Mouse (Mus musculus) gastrocnemius, postnatal 10 days (tissue): ENCODE data around the gene Napa. TPM values are rescaled to one million over a fixed set of nuclear protein-coding genes. Genes with fewer than 3 reads are reported as not detected.
A peak's percentile ranks its signal among the peaks of the same experiment; 100 is the strongest.

ENCODE experiments used
- DNase-seq: peaks from one replicate; pipeline ENCODE4 v3.0.0; 2021; ENCODE audit warnings: mixed read lengths
- total RNA-seq, 2 experiments: library from RNA; stranded (reverse); gene quantifications; 2 replicates each; pipeline ENCODE4 v1.2.3; 2021

Gene Napa
- total RNA-seq, 2 experiments from 2014 or later, result 123 to 145 TPM

DNA sequence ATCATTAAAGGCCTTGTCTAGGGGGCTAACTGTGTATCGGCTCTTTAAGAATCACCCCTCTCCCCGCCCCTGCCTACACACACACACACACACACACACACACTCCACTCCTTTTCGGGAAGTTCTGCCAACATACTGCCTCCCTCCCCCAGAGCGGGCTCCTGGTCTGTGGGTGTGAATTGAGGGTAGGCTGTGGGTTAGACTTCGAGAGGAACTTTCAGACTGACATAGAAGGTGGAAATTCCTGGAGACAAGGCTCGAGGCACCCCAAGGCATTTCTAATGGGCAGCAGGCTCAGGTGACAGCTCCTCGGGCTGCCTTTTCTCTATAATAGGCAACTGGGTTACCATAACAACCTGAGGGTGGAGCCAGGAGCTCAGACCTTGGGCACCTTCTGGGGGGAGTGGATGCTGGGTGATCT, 33.9 kb downstream of the Napa start:
- no peak for DNase-seq

DNA sequence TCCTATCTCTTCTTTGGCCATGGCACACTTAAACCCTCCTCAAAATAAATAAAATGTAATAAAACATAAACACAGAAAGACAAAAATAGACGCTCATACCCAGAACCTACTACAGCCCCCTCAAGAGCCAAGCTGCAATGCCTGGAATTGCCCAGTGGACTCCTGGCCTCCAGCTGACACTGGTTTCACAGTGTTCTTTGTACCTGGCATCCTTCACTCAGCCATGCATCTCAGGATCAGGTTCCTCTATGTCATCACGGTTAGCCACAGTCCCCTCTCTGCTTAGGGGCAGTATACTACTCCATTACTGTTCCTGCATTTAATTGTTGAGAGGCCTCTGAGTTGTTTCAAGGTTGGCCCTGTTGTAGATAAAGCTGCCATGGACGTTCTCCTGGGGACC, 34.7 kb downstream of the Napa start:
- no peak for DNase-seq

DNA sequence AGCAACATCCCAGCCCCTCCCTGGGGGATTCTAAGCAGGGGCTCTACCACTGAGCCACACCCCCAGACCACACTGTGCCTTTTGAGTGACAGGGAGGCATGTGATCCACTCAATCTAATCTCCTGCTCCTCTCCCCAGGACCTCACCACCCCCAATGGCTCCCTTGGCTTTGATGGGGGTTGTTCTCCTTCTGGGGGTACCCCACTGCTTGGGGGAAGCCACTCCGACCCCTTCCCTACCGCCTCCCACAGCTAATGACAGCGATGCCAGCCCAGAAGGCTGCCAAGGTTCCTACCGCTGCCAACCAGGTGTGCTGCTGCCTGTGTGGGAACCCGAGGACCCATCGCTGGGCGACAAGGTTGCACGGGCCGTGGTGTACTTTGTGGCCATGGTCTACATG, 35.4 kb downstream of the Napa start:
- DNase-seq, result no peak

DNA sequence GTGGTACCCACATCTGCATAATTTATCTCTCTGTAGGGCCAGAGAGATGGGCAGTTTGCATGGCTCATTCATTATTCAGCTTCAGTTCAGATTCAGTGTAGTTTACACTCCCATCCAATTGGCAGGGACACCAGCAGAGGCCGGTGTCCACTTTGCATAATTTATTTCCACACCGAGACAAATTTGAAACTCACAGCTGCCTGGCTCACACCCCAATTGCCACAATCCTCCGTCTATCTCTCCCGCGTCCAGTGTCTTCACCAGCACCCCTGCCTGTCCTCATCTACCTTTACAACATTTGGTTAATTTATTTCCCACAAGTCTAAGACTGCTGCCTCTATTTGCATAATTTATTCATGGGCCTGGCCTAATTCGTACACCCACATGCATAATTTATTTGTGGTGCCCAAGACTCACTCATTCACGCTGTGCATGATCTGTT, 36.7 kb downstream of the Napa start:
- DNase-seq, result no peak

DNA sequence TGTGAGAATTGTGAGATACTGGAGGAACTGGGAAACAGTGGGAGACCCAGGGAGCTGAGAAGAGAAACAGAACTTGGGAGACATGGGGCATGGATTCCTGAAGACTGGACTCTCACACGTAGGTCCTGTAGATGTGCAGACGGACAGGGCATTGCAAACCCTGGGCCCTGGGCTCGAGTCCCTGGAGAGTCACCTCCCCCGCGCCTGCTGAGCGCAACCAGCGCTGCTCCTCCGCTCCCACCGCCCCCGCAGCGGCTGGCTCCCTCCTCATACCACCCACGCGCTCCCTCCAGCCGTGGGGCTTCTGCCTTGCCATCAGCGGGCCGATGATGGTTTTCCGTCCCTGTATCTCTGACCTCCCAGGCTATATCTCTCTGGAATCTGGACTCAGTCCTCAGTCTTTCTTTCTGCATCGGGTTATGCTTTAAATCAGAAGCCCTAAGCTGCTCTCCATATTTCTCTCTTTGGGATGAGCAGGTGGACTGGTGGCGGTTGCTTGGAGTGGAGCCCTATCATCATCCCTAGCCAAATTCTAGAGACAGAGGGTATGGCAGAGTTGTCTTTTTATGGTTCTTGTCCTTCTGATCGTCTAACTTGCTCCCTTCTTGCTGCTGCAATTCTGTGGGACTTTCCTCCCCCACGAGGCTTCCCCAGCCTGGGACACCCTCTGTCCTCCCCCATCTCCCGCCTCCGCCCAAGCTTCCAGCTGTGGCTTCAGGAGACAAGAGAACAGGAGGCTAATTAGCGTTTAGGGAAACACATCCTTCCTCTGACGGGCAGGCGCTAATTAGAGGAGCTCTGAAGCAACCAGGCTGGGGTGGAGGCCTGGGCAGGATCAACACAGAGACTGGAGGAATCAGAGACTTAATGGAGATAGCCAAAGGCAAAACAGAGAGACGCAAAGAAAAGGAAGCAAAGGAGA, 48.5 kb downstream of the Napa start:
- DNase-seq, result no peak

DNA sequence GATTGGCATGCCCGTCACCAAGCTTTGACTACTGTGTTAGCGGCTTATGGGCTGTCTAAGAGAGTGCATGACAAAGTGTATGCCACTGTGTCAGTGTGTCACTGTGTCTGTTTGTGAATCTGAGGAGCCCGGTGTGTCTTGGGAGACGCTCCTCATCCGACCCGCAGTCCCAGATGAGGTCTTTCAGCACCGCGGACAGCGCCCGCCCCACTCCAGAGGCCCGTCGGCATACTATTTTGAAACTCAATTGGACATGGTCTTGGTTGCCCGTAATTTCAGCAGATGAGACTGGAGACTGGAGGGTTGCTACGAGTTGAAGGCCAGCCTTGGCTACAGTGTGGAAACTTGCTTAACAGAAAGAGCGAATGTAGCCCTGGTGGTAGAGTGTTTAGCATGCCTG, 49.4 kb downstream of the Napa start:
- DNase-seq, result peak; percentile 81

DNA sequence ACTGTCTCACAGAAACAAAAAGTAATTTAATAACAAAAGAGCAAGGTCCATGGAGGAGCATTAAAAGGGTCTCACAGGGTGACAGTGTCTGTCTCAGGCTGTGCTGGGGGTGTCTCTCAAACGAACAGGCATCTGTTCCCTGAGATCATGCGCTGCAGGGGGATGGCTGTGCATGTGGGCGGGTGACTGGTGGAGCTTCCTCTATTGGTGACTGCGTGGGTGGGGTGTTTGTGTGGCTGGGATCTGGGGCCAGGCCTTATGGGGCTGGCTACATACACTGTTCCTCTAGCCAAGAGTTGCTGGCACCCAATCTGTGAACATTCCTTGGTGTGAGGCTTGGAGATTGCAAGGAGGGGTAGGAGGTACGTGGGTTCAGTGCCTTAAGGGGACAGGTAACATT, 51.0 kb downstream of the Napa start:
- no peak for DNase-seq

DNA sequence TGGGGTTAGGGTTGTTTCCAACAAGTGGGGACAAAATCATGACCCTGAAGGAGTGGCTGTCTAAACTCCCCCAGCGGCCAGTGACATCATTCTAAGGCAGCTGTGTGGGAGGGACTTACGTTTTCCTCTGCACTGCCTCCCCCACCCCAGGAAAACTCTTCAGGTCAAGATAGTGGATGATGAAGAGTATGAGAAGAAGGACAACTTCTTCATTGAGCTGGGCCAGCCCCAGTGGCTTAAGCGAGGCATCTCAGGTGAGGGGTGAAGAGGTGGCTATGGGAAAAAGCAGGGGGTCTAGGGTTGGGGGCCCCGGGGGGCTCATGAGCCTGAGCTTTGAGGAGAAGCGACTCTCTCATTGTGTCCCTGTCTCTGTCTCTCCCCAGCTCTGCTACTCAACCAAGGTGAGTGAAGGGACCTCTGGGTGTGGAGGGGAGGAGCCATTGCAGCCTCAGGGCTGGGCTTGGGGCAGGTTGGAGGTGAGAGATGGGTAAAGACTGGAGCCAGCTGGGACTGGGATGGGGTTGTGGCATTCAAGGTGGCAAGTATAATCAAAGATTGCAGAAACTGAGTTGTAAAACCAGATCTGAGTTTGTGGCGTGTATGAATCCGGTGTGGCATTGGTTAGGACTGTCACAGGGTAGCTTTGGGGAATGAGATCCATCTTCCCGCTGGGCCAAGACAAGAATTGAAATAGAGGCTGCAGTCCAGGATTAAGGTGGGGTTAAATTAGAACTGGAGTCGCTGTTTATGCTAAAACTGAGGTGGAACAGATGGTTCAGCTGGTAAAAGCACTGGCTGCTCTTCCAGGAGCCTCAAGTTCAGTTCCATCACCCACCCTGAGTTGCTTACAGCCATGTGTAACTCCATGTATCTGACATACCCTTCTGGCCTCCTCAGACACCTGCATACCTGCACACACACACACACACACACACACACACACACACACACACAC, 52.2 kb downstream of the Napa start:
- no peak for DNase-seq

DNA sequence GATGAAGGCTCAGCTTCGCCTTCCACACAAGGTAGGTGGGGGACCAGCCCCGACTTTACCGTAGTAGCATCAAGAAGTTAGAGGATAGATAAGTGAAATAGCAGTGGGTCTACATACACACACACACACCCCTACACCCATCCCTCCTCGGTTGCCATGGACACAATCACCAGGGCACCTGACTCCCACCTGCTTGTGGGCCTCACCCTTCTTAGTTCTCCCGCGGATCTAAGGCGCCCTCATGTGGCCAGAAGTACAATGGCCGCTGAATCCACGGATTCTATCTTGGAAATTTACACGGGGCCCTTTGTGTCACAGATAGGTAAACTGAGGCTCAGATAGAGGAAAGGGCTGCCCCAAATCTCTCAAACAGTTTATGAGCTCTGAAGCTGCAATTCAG, 55.3 kb downstream of the Napa start:
- DNase-seq, result peak; percentile 30

DNA sequence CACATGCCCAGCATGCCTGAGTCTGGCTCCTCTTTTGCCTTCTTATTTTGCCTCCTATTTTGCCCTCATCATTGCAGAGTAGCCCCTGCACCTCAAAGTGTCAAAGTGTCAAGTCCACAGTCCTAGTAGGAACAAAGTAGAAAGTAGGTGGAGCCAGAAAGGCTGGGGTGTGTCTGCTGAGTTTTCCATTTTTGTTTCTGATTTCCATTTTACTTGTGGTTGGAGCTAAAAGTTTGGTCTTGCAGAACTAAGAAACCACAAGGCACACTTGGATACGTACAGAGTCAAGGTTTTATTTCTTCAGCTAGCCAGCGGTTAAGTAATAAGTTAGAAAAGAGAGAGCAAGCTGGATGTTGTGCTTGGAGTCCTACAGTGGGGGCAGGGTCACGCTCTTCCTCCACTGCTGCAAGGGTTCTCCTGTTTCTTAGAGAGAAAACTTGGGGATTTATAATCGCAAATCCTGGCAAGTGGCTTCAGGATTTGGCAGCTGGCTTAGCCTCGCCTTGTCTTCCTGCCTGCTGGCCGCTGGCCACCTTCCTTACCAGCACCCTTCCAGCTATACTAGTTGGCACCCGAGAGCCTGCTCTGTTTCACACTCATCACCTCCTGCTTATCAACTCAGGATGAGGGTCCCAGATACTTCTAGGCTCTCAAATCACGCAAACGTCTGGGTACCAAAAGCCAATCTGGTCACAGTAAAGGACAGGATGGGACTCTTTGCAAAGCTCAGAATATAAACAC, 57.0 kb downstream of the Napa start:
- no peak for DNase-seq

DNA sequence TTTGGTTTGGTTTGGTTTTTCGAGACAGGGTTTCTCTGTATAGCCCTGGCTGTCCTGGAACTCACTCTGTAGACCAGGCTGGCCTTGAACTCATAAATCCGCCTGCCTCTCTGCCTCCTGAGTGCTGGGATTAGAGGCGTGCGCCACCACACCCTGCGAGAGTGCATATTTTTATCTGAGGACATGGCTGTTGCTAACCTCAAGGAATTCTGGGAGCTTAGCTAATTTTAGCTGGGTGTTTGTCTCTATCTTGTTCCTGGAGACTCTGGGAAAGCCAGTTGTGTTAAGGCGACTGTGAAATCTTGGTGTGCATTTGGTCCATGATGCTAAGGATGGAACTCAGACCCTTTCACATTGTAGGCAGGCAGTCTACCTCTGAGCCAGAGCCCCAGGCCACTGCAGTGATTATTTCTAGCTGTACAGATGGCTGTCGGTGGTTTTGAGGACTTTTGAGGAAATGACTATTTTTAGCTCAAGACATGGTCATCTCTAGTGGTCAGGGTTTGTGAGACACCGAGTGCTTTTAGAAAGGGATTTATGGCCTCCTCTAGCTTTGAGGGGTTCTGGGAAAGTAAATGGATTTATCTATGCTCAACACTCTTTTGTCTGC, 58.0 kb downstream of the Napa start:
- no peak for DNase-seq

DNA sequence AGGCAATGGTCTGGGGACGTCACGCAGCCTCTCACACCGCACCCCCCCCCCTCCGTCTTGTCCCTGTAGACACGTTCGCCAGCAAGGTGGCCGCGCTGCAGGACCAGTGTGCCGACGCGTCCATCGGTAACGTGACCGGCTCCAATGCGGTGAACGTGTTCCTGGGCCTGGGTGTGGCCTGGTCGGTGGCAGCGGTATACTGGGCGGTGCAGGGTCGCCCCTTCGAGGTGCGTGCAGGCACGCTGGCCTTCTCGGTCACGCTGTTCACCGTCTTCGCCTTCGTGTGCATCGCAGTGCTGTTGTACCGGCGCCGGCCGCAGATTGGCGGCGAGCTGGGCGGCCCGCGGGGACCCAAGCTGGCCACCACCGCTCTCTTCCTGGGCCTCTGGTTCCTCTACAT, 60.5 kb downstream of the Napa start:
- DNase-seq, result no peak

DNA sequence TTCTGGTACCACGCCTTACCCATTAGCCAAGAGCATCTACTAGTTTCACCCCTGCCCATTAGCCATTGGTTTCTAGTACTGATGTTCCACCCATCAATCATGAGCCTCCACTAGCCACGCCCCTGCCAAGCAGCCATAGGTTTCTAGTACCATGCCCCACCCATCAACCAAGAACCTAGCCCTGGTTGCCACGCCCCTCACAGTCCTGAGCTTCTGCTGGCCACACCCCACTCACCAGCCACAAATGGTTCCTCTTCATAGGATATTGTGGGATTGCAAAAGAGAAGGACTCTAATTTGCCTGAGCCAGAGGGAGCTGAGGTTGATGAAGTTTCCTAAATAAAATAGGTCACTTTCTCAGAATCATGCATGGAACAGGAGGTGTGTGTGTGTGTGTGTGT, 62.4 kb downstream of the Napa start:
- DNase-seq, result no peak

DNA sequence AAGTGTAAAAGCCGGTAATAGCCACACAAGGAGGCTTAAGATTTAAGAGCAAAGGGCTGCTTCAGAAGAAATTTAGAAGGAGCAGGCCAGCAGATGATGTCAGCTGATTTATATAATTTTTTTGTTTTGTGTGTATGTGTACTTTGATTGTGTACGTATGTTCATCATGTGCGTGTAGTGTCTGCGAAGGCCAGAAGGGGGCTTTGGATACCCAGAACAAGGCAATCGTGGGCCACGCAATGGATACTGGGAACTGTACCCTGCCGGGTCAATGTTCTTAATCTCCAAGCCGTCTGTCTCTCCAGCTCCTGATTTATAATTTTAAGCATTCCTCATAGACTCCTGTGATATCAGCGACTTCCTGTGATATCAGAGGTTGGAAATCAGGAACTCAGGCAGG, 63.0 kb downstream of the Napa start:
- no peak for DNase-seq

DNA sequence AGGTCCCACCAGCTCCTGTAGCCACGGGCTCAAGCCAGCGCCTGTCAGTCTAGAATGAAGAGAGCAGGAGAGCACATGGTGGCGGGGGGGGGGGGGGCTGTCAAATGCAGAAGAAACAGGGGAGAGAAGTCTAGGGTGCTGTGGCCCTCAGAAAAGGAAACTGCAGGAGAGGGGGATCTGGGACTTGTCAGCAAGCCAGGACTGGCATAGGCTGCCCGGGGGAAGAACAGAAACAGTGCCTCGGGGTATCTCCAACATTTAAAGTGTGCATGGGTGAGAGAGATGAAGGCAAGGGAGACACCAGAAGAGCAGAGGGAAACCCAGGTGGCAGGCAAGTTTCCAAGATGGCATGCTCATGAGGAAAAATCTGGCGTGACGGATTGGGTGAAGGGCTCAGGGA, 63.8 kb downstream of the Napa start:
- no peak for DNase-seq

Other genes with a start within 250 kb of the Napa start
- gene Crx, start 218.5 kb upstream of the Napa start, total RNA-seq, result not detected
- not detected for gene Crxos, start 215.8 kb upstream of the Napa start, total RNA-seq
- 100 to 1,000 TPM; 672 to 685 TPM for gene Selenow, start 176.1 kb upstream of the Napa start, total RNA-seq
- 100 to 1,000 TPM; 135 to 141 TPM for gene Nop53, start 152.4 kb upstream of the Napa start, total RNA-seq
- 100 to 1,000 TPM; 110 to 126 TPM for gene Ehd2, start 130.9 kb upstream of the Napa start, total RNA-seq
- gene Bicra, start 50.5 kb upstream of the Napa start, total RNA-seq, result 10 to 100 TPM in 1 of 2 experiments, 1 to 10 TPM in 1; 8.2 to 11.5 TPM
- not detected for gene Zfp541, start 36.6 kb upstream of the Napa start, total RNA-seq
- 10 to 100 TPM; 12.0 to 13.1 TPM for gene Kptn, start 21.4 kb downstream of the Napa start, total RNA-seq
- under 1 TPM; 0.75 to 0.86 TPM for gene Slc8a2, start 31.4 kb downstream of the Napa start, total RNA-seq
- gene Meis3, start 76.6 kb downstream of the Napa start, total RNA-seq, result 1 to 10 TPM; 4.2 to 6.8 TPM
- 1 to 10 TPM; 5.8 to 7.6 TPM for gene Dhx34, start 123.6 kb downstream of the Napa start, total RNA-seq
- gene C5ar2, start 145.7 kb downstream of the Napa start, total RNA-seq, result under 1 TPM; 0.16 to 0.41 TPM
- 1 to 10 TPM; 3.2 to 3.3 TPM for gene C5ar1, start 161.1 kb downstream of the Napa start, total RNA-seq
- 10 to 100 TPM; 11.0 to 11.7 TPM for gene Inafm1, start 175.2 kb downstream of the Napa start, total RNA-seq
- 10 to 100 TPM; 34.0 to 47.6 TPM for gene Ccdc9, start 188.3 kb downstream of the Napa start, total RNA-seq
- 1 to 10 TPM; 4.6 to 6.1 TPM for gene Bbc3, start 209.9 kb downstream of the Napa start, total RNA-seq